Mouse (Mus musculus) liver, postnatal 0 days (tissue): Measurements from ENCODE around the gene Xkr7. TPM values are rescaled to one million over a fixed set of nuclear protein-coding genes. Genes with fewer than 3 reads are reported as not detected.

Source experiments
- ATAC-seq: fragments of 200-750 bp; cut with Nextera tagmentation; 2 replicates; pipeline ENCODE4 v1.8.0; 2017; ENCODE audit warnings: mild to moderate bottlenecking, moderate library complexity
- DNase-seq: peaks from one replicate; pipeline ENCODE4 v3.0.0-alpha.2; 2016
- H3K27ac ChIP-seq: fragments of 300-500 bp; sonication (generic); 2 replicates; pipeline ENCODE4 v1.5.1; 2014; ENCODE audit warnings: antibody characterized with exemption, moderate library complexity, mild to moderate bottlenecking, low read depth
- H3K27me3 ChIP-seq: fragments of 300-500 bp; sonication (generic); 2 replicates; pipeline ENCODE4 v1.6.1; 2014; ENCODE audit warnings: low read length, control low read depth, mixed read lengths; ENCODE audit not compliant: insufficient read depth
- H3K36me3 ChIP-seq: fragments of 300-500 bp; sonication (generic); replicated peaks from 2 replicates; pipeline ENCODE4 v1.6.1; 2014; ENCODE audit warnings: mild to moderate bottlenecking, control low read depth, low read length, moderate library complexity, mixed read lengths; ENCODE audit not compliant: insufficient read depth
- H3K4me1 ChIP-seq: fragments of 300-500 bp; sonication (generic); 2 replicates; pipeline ENCODE4 v1.6.1; 2014; ENCODE audit warnings: antibody characterized with exemption, mild to moderate bottlenecking, control low read depth; ENCODE audit not compliant: insufficient read depth
- H3K4me2 ChIP-seq: fragments of 300-500 bp; sonication (generic); 2 replicates; pipeline ENCODE4 v1.6.1; 2014; ENCODE audit warnings: low read depth, mild to moderate bottlenecking, low read length, moderate library complexity, mixed read lengths
- H3K4me3 ChIP-seq: fragments of 300-500 bp; sonication (generic); 2 replicates; pipeline ENCODE4 v1.5.1; 2014; ENCODE audit warnings: low read depth, low read length
- H3K9ac ChIP-seq: fragments of 300-500 bp; sonication (generic); replicated peaks from 2 replicates; pipeline ENCODE4 v1.6.1; 2014; ENCODE audit warnings: mild to moderate bottlenecking, moderate library complexity
- H3K9me3 ChIP-seq: fragments of 300-500 bp; sonication (generic); 2 replicates; pipeline ENCODE4 v1.6.1; 2016; ENCODE audit warnings: mild to moderate bottlenecking, control low read depth, low read length, mixed read lengths
- CTCF ChIP-seq: sonication (generic); IDR thresholded peaks from 2 replicates; pipeline ENCODE4 v1.5.1; 2016; ENCODE audit warnings: antibody characterized with exemption, low read depth
- EP300 ChIP-seq: IDR thresholded peaks from 2 replicates; pipeline ENCODE4 v1.6.1; 2016; ENCODE audit warnings: antibody characterized with exemption, low read depth, mild to moderate bottlenecking
- WGBS: fragments of 180-500 bp; shearing (Covaris S2); extraction: QIAGEN DNeasy Blood & Tissue Kit; methylation state at CpG from one replicate; pipeline ENCODE4 v1.1.7; 2014; ENCODE audit not compliant: insufficient replicate concordance; 5-methylcytosine and 5-hydroxymethylcytosine counted together
- polyA plus RNA-seq: library from polyadenylated mRNA; unstranded; fragments of >200 nt; fragmentation: Nextera tagmentation; extraction: Ambion mirVana; gene quantifications from 2 replicates; pipeline ENCODE4 v1.2.1, GENCODE M21; 2015

Xkr7 gene
- polyA plus RNA-seq, 1 experiment from 2014 or later, result not detected

- H3K4me2 ChIP-seq, result no peak overlapping the region
- ATAC-seq, result no peak
- 80% methylated on average over 4 of the region's 4 CpGs for WGBS
- H3K4me3 ChIP-seq, result no peak overlapping the region
- H3K36me3 ChIP-seq, result no peaks in the 10 kb centered on the region
- no peak overlapping the region for H3K27ac ChIP-seq
- no peak overlapping the region for H3K9ac ChIP-seq
- DNase-seq, result no peak
- H3K27me3 ChIP-seq, result no peaks in the 10 kb centered on the region
- peaks cover 23% of the 10 kb centered on the region for H3K4me1 ChIP-seq
- no peaks in the 10 kb centered on the region for H3K9me3 ChIP-seq
- TF ChIP-seq EP300 (no peak), CTCF (no peak)
These were observed 54.5 kb downstream of the Xkr7 start for GRCm38 (mm10) chr2:153086166-153086565.

GRCm38 (mm10) chr2:153087091-153087490, 55.4 kb downstream of the Xkr7 start:
- no peaks in the 10 kb centered on the region for H3K9me3 ChIP-seq
- no peak overlapping the region for H3K9ac ChIP-seq
- DNase-seq (no peak), ATAC-seq (no peak)
- H3K36me3 ChIP-seq, result no peaks in the 10 kb centered on the region
- TF ChIP-seq EP300, result no peak
- TF ChIP-seq CTCF, result no peak
- no peaks in the 10 kb centered on the region for H3K27me3 ChIP-seq
- WGBS, result 83% methylated on average over 10 of the region's 10 CpGs
- peaks cover 19% of the 10 kb centered on the region for H3K4me1 ChIP-seq
- no peak overlapping the region for H3K4me2 ChIP-seq
- H3K27ac ChIP-seq, result no peak overlapping the region
- no peak overlapping the region for H3K4me3 ChIP-seq

GRCm38 (mm10) chr2:153089316-153089715, 57.7 kb downstream of the Xkr7 start:
- Histone ChIP-seq H3K9me3 (no peaks in the 10 kb centered on the region), H3K4me3 (no peak overlapping the region), H3K27me3 (no peaks in the 10 kb centered on the region), H3K9ac (no peak overlapping the region), H3K4me1 (peaks cover 16% of the 10 kb centered on the region), H3K4me2 (no peak overlapping the region), H3K27ac (peak overlapping the region; percentile 83), H3K36me3 (no peaks in the 10 kb centered on the region)
- ATAC-seq, result no peak
- TF ChIP-seq EP300 (no peak), CTCF (no peak)
- WGBS, result 65% methylated on average over 2 of the region's 2 CpGs
- no peak for DNase-seq

- no peaks in the 10 kb centered on the region for H3K9me3 ChIP-seq
- no peaks in the 10 kb centered on the region for H3K36me3 ChIP-seq
- TF ChIP-seq EP300, result peak; percentile 55
- TF ChIP-seq CTCF, result no peak
- peak overlapping the region; percentile 46 for H3K4me2 ChIP-seq
- ATAC-seq (peak; percentile 89), DNase-seq (peak; percentile 76)
- peak overlapping the region; percentile 83 for H3K27ac ChIP-seq
- H3K4me3 ChIP-seq, result 0 out of 2 replicates have a peak overlapping the region, but pooled peaks have one; percentile 5
- 0 out of 2 replicates have a peak overlapping the region, but pooled peaks have one; percentile 26 for H3K9ac ChIP-seq
- no peaks in the 10 kb centered on the region for H3K27me3 ChIP-seq
- WGBS, result 14% methylated on average over 10 of the region's 10 CpGs
- peaks cover 12% of the 10 kb centered on the region for H3K4me1 ChIP-seq
These were observed 59.0 kb downstream of the Xkr7 start for GRCm38 (mm10) chr2:153090551-153091165.

Other genes starting within 250 kb of the Xkr7 start
- 84.2 and 84.4 TPM in 2 replicates for gene Bcl2l1, start 200.1 kb upstream of the Xkr7 start, polyA plus RNA-seq
- 20.7 and 25.8 TPM in 2 replicates for gene Tpx2, start 183.9 kb upstream of the Xkr7 start, polyA plus RNA-seq
- gene Mylk2, start 120.5 kb upstream of the Xkr7 start, polyA plus RNA-seq, result 0.25 TPM in 1 of 2 replicates, not detected in the other
- gene Foxs1, start 98.6 kb upstream of the Xkr7 start, polyA plus RNA-seq, result 0.50 and 0.74 TPM in 2 replicates
- not detected in 2 replicates for gene Dusp15, start 80.2 kb upstream of the Xkr7 start, polyA plus RNA-seq
- gene Ttll9, start 69.4 kb upstream of the Xkr7 start, polyA plus RNA-seq, result 0.18 and 0.31 TPM in 2 replicates
- gene Pdrg1, start 16.4 kb upstream of the Xkr7 start, polyA plus RNA-seq, result 26.0 and 26.2 TPM in 2 replicates
- gene Ccm2l, start 34.1 kb downstream of the Xkr7 start, polyA plus RNA-seq, result 0.89 and 1.1 TPM in 2 replicates
- 13.3 and 14.0 TPM in 2 replicates for gene Hck, start 76.6 kb downstream of the Xkr7 start, polyA plus RNA-seq
- gene Tm9sf4, start 129.5 kb downstream of the Xkr7 start, polyA plus RNA-seq, result 24.4 and 24.7 TPM in 2 replicates
- gene Tspyl3, start 193.6 kb downstream of the Xkr7 start, polyA plus RNA-seq, result 1.1 TPM in 2 replicates
- 4.3 and 4.4 TPM in 2 replicates for gene Plagl2, start 209.6 kb downstream of the Xkr7 start, polyA plus RNA-seq
- gene Pofut1, start 209.7 kb downstream of the Xkr7 start, polyA plus RNA-seq, result 1.4 and 1.7 TPM in 2 replicates